Mouse (Mus musculus) bone marrow, adult 2 months (tissue): Measurements from ENCODE around the gene Aup1. TPM values are rescaled to one million over a fixed set of nuclear protein-coding genes. Genes with fewer than 3 reads are reported as not detected.

ENCODE experiments used
- H3K27ac ChIP-seq: fragments of 200-500 bp; 2 replicates; pipeline ENCODE4 v1.5.1; 2012; ENCODE audit warnings: low read depth, mild to moderate bottlenecking, control low read depth, inconsistent platforms, low read length; ENCODE audit not compliant: control insufficient read depth, poor library complexity, insufficient read depth
- H3K4me1 ChIP-seq: fragments of 200-500 bp; 2 replicates; pipeline ENCODE4 v1.6.1; 2011; ENCODE audit warnings: low read length; ENCODE audit not compliant: control insufficient read depth, insufficient read depth
- H3K4me3 ChIP-seq: fragments of 200-500 bp; replicated peaks from 2 replicates; pipeline ENCODE3; 2011; ENCODE audit warnings: mild to moderate bottlenecking, low read depth, low read length, control low read depth; ENCODE audit not compliant: control insufficient read depth
- CTCF ChIP-seq: fragments of 200-500 bp; IDR thresholded peaks from 2 replicates; pipeline ENCODE4 v1.5.1; 2011; ENCODE audit warnings: low read length, control low read depth; ENCODE audit not compliant: control insufficient read depth, insufficient read depth
- POLR2A ChIP-seq: fragments of 200-500 bp; IDR thresholded peaks from 2 replicates; pipeline ENCODE4 v1.6.1; 2011; ENCODE audit warnings: low read depth, mild to moderate bottlenecking, control low read depth, low read length, borderline replicate concordance; ENCODE audit not compliant: control insufficient read depth
- WGBS: fragments of 180-500 bp; shearing (Covaris S2); methylation state at CpG from one replicate; pipeline ENCODE4 v1.1.7; 2018; 5-methylcytosine and 5-hydroxymethylcytosine counted together
- polyA plus RNA-seq: library from polyadenylated mRNA; stranded (reverse); fragments of >200 nt; gene quantifications from 2 replicates; pipeline ENCODE4 v1.2.4, GENCODE M21; 2011; ENCODE audit warnings: low replicate concordance; ENCODE audit not compliant: missing spikeins, insufficient read depth, insufficient read length

Aup1 gene
- polyA plus RNA-seq, 1 experiment: 337 TPM

GRCm38 (mm10) chr6:83068706-83069487 lies 14.6 kb downstream of the Aup1 start:
- H3K4me1 ChIP-seq: no peaks in the 10 kb centered on the region
- TF ChIP-seq POLR2A (no peak), CTCF (no peak)
- H3K27ac ChIP-seq: no peak overlapping the region; the same call in 1 of the 2 replicates
- no peak overlapping the region for H3K4me3 ChIP-seq
- 2% methylated on average over 81 of the region's 81 CpGs for WGBS

- Histone ChIP-seq H3K4me1 (no peaks in the 10 kb centered on the region), H3K27ac (no peak overlapping the region), H3K4me3 (no peak overlapping the region)
- no peak for TF ChIP-seq POLR2A
- no peak for TF ChIP-seq CTCF
- WGBS: 4% methylated on average over 69 of the region's 69 CpGs
Observed at GRCm38 (mm10) chr6:83069488-83070246, 15.3 kb downstream of the Aup1 start.

- H3K4me1 ChIP-seq: no peaks in the 10 kb centered on the region
Observed at GRCm38 (mm10) chr6:83070247-83070310, 15.8 kb downstream of the Aup1 start, which contains the start of gene Tlx2. Gene Tlx2, minus strand, starts transcription at chr6:83070293.

GRCm38 (mm10) chr6:83070311-83071219 lies 16.2 kb downstream of the Aup1 start:
- Histone ChIP-seq H3K27ac (no peak overlapping the region), H3K4me1 (no peaks in the 10 kb centered on the region), H3K4me3 (no peak overlapping the region)
- TF ChIP-seq CTCF (no peak), POLR2A (no peak)
- 3% methylated on average over 58 of the region's 58 CpGs for WGBS

More at GRCm38 (mm10) chr6:83070247-83070310, 15.8 kb downstream of the Aup1 start, which contains the start of gene Tlx2:
- Histone ChIP-seq H3K27ac (no peak within 1 kb of the TSS), H3K4me3 (no peak within 1 kb of the TSS)
- TF ChIP-seq CTCF (no peak), POLR2A (no peak)
- 1% methylated on average over 10 of the region's 10 CpGs for WGBS

GRCm38 (mm10) chr6:83071220-83071619 lies 16.9 kb downstream of the Aup1 start:
- H3K27ac ChIP-seq: no peak overlapping the region; the same call in 1 of the 2 replicates
- WGBS: 4% methylated on average over 24 of the region's 24 CpGs
- no peak for TF ChIP-seq CTCF
- no peak for TF ChIP-seq POLR2A
- H3K4me3 ChIP-seq: no peak overlapping the region
- no peaks in the 10 kb centered on the region for H3K4me1 ChIP-seq

- 18% methylated on average over 2 of the region's 2 CpGs for WGBS
- Histone ChIP-seq H3K4me1 (peaks cover 1% of the 10 kb centered on the region), H3K27ac (no peak overlapping the region), H3K4me3 (no peak overlapping the region)
- no peak for TF ChIP-seq POLR2A
- no peak for TF ChIP-seq CTCF
Observed at GRCm38 (mm10) chr6:83074979-83075378, 20.7 kb downstream of the Aup1 start.

GRCm38 (mm10) chr6:83077630-83078323 lies 23.5 kb downstream of the Aup1 start, which contains the start of gene Pcgf1:
Gene Pcgf1, plus strand, starts transcription at chr6:83077869.
- Histone ChIP-seq H3K4me1 (peaks cover 1% of the 10 kb centered on the region), H3K27ac (peak within 1 kb of the TSS; percentile 75), H3K4me3 (peak within 1 kb of the TSS; percentile 86)
- TF ChIP-seq POLR2A (no peak), CTCF (no peak)
- under 1% methylated on average over 54 of the region's 54 CpGs for WGBS
